Mouse (Mus musculus) natural killer cell, adult 2 months (primary cell): ENCODE data around the gene Tmem92.
"Not testable (repeated sequence)": the region's sequence is repeated elsewhere in the genome, so short reads cannot be mapped to it uniquely, and the experiment has no call there.

Experiments
- DNase-seq, 2 experiments: peaks; one replicate each; pipeline ENCODE4 v3.0.0; 2022; ENCODE audit warnings: low spot score in 2 of 2

Gene Tmem92

DNA sequence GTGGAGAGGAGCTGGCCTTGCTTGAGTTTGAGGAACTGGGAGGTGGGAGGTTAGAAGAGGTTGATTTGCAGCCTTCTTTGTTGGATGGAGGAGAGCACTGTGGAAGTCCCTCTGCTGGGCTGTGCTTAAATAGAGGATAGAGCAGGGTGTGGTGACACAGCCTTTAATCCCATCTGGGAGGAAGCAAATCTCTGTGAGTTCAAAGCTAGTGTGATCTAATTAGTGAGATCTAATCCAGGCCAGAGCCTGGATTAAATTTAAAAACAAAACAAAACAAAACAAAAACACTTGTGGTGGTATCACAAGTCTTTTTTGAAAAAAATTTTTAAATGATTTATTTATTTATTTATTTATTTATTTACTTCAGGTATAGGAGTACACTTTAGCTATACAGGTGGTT, at the start of gene Tmem92:
Tmem92 (minus strand) TSS at position 101 of the 400 bp plus-strand sequence.
- no peak for DNase-seq

DNA sequence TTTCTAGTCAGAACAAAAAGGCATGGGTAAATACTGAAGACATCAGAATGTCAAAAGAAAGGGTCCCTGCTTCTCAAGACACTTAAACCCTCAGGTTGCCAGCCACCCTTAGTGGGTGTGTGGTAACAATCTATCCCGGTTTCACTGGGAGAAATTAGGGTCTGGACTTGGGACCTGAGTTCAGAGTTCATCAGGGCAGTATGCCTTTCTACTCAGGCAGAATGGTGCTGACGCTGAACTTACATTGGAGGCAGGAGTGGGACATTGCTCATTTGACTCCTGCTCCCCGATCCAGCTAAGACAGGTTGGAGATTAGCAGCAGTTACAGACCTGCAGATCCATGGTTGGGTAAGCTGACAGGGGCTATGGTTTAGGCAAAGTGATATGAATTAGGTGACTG, 46.5 kb upstream of the Tmem92 start:
- no peak for DNase-seq

DNA sequence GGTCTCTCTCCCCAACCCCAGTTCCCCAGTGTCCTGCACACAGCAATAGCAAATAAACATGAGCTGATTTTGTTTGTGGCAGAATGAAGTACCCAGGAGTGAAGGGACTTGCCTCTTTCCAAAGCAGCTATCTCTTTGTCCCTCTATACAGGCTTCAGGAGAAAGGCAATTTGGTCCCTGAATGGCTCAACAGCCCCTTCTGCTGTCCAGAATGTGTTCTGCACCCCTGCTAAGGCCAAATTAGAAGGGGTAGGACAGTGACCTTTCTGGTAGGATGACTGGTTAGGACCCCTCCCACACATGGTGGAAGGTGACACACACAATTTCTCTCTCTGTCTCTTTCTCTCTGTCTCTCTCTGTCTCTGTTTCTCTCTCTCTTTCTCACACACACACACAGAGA, 36.9 kb upstream of the Tmem92 start:
- not testable (repeated sequence) for DNase-seq

DNA sequence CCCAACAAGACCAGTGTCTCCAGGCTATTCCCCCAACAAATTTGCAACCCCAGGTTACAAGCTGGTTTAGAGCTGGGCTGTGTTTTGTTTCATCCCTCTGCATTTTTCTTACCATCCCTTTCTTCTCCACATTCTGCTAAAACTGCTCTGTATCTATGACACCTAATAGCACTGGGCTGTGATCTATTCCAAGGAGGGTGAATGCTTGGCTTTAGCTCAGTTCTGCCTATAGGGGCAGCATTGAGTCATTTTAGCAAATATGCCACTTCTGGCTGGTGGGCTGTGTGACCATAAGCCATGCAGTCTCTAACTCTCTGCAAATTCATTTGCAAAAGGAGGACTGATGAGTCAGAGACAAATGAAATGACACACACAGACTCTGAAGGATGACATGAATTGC, 36.4 kb upstream of the Tmem92 start:
- DNase-seq = not testable (repeated sequence)

DNA sequence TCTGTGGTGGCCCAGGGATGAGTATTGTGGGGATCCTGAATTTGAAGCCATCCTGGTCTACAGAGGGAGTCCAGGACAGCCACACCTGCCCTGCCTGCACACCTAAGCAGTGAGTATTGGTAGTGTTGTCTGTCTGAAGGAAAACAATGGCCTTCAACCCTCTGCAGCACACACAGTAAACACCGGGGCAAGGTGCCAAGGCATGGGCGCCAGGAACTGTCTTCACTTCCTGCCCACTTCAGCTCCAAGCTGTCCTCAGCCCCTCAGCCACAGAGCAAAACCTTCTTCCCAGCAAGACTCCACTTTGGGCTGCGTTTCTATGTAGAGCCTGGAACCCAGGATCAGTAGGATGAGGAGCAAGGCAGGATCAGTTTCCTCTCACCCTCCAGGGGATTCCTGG, 29.0 kb upstream of the Tmem92 start:
- DNase-seq = not testable (repeated sequence)

DNA sequence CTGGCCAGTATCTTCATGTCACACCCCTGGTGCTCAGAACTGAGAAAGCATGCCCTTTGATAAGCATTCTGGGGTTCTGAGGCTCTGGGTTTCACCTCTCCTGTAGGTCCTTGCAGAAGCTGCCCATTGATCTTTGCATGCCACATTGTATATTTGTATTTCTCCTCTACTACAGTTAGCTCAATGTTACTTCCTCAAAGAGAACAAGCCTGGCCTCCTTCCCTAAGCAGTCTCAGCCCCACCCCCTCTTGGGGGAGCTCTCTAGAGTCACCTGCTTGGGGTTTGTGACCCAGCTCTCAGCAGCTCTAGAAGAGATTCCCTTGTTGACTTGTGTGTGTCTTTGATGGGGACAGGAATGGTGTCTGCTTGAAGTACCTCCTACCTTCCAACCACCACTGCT, 9.2 kb upstream of the Tmem92 start:
- DNase-seq = no peak

DNA sequence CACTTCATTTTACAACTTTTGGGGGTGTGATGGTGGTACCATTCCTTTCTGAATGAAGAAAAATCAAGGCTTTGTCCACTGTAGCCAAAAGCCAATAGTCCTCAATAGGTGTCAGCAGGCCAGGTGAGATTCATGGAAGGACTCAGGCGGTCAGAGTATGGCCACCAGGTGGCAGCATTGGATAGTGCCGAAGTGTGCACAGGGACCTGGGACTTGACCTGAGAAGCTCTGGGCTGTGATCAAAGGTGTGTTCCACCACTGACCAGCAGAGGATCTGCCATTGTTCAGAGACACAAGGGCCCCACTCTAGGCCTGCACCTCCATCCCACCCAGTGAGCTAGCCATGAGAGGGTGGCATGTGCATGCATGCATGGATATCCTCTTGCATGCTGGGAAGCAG, 2.7 kb upstream of the Tmem92 start:
- DNase-seq = peak; percentile 22 to 26

DNA sequence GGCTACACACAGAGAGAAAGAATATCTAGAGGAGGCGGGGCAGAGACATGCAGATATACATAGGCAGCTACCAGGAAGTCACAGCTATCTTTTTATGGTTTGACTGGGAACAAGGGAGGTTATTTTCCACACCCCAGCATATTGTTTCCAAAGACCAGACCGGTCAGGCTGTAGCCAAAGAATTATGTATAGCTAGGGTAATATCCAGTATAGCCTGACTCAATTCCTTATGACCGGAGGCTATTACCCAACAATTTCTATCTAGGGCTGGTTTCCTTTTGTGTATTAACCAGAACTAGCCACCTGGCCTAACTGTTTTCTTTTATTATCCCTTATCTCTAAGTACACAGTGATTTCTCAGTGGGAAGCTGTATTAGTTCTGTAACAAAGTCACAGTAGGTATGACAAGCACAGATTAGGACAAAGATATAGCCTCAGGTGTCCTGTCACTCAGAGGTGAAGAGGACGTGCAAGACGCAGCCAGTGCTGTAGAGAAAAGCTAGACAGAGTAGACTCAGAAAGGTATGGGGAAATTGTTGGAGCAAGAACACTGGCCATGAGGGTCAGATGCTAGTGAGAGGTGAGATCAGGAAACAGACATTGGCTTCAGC, 7.5 kb downstream of the Tmem92 start:
- no peak for DNase-seq

DNA sequence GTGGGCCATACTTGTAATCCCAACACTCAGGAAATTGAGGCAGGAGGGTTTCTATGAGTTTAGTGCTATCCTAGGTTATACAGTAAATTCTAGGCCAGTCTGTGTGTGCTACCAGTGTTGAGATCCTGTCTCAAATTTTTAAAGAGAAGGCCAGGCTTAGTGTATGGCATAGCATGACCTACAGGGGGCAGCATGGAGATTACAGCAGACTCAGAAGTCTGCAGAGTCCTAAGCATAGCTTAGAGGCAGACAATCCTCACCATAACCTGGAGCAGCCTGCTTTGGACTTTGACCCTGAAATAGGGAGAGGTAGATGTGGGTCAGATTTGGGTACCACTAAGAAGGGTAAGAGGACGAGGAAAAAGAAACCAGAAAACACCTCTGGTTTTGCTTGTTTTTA, 8.7 kb downstream of the Tmem92 start:
- DNase-seq = no peak

DNA sequence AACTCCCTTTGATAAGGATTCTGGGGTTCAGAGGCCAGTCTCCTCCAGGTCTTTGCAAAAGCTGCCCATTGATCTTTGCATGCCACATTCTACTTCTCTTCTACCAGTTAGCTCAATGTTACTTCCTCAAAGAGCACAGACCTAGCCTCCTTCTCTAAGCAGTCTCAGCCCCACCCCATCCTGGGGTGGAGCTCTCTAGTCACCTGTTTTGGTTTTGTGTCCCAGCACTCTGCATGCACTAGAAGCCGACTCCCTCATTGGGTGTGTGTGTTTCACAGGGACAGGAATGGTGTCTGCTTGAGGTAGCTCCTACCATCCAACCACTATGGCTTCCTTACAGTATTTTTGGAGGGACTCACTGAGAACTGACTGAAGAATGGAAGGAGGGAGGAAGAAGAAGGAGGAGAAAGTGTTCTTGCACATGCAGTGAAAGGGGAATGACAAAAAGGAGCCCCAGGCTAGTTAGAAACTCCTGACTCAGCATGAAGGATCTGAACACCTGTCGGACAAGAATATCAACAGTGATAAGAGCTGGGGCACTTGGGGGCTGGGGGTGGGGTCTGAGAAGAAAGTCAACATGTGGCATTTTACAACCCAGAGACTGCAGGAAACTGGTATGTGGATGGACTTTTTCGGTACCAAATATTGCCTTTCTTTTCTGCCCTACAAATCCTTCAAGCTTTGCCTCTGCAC, 10.0 kb downstream of the Tmem92 start:
- DNase-seq = no peak

DNA sequence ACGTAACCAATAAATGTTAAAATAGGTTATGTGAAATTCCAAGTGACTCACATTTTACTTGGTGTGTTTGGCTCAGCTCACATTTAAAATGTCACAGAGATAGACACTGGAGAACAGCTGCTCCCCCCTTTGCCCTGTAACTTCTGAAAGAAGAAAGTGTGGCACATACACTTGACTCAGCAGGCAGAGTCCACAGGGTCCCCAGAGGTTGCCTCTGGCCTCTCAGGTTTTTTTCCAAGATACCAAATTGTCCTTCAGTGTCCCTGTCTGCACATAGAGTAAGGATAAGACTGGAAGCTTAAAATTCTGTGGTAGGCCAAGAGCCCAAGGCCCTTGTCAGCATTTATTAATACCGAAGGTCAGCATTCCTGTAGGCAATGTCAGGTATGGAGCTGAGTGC, 15.3 kb downstream of the Tmem92 start:
- DNase-seq = no peak

DNA sequence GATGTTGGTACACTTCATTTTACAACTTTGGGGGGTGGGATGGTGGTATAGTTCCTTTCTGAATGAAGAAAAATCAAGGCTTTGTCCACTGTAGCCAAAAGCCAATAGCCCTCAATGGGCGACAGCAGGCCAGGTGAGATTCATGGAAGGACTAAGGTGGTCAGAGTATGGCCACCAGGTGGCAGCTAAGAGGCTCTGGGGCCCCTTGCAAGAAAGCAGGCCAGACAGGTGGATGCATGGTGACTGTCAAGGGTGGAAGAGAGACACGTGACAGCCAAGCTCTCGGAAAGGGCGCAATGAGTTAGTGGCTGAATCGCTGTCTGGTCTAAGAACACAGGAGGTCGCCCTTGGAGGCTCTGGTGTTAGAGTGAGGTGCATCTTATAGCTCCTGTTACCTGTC, 19.7 kb downstream of the Tmem92 start:
- DNase-seq = no peak

DNA sequence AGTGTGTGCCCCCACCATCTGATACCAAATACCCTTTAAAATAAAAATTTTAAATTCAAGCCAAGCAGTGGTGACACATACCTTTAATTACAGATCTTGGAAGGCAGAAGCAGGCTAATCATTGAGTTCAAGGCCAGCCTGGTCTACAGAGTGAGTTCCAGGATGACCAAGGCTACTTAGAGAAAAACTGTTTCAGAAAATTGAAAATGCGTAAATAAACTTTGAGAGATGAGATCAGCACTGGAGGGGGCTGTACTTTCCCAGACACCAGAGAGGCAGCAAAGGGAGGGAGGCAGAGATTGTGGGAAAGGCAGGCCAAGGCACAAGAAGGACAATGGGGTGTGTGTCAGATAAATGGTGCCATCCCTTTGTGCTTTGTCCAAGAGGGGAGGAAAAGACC, 20.2 kb downstream of the Tmem92 start:
- DNase-seq = no peak

DNA sequence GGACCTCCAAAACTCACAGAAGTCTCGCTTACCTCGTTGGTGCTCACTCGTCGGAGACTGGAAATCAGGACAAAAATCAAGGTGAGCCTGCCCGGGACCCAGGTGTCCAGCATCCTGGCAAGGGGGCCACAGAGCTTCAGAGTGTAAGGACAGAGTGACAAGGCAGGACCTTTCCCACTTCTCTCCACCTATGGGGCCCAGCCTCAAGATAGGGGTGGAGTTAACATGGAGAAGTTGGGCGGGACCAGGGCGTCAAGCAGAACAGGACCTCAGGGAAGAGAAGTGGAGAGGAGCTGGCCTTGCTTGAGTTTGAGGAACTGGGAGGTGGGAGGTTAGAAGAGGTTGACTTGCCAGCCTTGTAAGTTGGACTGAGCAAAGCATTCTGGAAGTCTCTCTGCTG, 21.7 kb downstream of the Tmem92 start:
- DNase-seq = no peak

DNA sequence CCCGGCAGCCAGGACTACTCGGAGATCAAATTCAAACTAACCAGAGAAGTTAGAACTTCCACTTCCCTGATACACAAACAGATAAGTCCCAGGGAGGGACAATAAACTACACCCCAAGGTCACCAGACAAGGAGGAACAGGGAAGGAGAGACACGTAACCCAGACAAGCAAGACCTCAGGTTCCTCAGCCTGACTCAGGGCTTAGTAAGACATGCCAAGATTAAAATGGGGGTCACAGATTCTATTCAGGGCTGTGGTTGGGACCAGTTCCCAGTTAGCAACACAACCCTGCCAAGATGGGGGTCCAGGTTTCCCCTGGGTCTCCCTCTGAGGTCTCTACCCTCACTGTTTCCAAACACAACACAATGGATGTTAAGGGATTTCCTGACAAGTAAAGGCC, 22.1 kb downstream of the Tmem92 start:
- DNase-seq = no peak

DNA sequence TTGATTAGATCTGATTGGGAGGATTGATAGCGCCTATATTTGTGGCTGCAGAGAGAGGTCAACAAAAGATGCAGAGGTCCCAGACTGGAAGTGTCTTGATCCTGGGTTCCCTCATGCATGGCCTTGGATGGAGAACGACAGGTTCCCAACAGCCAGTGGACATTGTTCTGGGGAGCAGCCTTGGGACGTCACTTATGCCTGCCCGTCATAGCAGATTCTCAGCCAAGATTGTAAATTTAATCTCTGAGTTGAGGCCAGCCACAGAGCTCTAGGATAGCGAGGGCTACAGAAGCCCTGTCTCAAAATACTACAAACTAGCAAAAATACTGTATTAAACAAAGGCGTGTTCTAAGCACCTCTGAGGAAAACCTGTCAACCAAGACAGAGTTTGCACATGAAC, 22.6 kb downstream of the Tmem92 start:
- no peak for DNase-seq

DNA sequence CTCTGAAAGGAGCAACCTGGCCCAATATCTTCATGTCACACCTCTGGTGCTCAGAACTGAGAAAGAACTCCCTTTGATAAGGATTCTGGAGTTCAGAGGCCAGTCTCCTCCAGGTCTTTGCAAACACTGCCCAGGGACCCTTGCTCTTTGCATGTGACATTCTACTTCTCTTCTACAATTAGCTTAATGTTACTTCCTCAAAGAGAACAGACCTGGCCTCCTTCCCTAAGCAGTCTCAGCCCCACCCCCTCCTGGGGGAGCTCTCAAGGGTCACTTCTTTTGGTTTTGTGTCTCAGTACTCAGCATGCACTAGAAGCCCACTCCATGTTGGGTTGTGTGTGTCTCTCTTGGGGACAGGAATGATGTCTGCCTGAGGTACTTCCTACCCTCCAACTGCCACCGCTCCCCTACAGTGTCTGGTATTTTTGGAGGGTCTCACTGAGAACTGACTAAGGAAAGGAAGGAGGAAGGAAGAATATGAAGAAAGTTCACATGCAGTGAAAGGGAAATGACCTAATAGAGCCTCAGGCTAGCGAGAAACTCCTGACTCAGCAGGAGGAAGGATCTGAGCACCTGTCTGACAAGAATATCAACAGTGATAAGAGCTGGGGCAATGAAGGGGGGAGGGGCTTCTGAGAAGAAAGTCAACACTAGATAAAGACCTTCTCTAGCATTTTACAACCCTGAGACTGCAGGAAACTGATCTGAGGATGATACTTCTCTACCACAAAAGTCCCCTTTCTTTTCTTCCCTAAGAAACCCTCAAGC, 29.4 kb downstream of the Tmem92 start:
- DNase-seq = no peak

DNA sequence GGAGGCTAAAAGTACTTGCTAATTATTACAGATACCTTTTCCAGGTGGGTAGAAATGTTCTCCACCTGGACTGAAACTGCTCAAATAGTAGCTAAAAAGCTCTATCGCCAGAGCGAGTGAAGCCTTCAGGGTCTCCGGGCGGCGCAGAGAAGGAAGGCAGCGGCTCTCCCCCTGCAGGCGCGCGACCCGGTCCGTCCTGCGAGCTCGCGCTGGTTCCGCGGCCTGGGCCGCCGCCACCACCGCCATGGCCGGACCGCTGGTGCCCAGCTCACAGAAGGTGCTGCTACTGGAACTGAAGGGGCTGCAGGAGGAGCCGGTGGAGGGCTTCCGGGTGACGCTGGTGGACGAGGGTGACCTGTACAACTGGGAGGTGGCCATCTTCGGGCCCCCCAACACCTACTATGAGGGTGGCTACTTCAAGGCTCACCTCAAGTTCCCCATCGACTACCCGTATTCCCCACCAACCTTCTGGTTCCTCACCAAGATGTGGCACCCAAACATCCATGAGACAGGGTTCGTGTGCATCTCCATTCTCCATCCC, 40.7 kb downstream of the Tmem92 start, which contains the start of gene Cdc34b:
Cdc34b (plus strand) TSS at position 51 of the 541 bp plus-strand sequence.
- DNase-seq = no peak

DNA sequence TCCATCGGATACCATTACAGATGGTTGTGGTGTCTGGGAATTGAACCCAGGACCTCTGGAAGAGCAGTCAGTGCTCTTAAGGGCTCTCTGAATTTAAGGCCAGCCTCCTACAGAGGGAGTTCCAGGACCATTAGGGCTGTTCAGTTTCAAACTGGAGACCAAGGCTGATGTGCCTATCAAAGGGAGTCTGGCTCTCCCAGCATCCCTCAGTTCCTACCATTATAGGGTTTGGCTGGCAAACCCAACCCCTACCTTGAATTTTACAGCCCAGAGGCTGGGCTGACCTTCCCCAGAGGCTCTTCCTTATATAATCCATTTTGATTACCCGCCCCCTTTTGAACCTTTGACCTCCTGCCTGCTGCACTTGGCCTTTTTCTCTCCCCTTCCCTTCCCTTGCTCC, 46.8 kb downstream of the Tmem92 start:
- DNase-seq = no peak

DNA sequence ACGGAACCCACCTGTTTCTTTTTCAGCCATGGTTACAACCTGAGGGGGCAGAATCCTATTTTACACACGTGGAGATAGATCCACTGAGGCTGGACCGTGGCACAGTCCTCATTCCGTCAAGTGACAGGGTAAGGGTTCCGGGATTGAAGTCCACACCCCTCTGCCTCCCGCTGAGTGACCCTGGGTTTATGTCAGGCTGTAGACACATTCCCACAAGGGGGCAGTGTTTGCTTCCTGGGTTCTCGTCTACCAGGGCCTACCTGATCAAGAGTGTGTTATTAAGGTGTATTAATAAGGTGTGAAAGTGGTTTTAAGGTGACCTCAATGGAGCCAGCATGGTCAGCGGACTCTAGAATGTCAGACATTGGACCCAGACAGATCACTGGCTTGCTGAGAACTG, 49.7 kb downstream of the Tmem92 start:
- peak in 1 of 2 experiments; percentile 10 for DNase-seq

DNA sequence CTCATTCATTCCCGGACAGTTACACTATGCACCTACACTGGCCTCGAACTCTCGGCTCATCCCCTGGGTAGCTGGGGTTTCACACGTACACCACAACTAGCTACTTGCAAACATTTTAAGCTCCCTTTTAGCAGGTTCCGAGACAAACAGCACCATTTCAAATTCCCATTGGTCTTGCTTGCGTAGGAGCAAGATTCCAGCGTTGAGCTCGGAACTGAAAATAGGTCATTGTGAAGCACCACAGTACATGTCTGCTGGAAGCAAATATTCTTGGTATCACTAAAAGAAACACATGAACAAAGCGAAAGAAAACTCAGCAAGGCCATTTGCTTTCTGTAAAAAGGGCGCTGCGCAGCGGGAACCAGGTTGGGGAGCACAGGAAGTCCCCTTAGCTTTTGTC, 51.3 kb downstream of the Tmem92 start:
- no peak for DNase-seq

DNA sequence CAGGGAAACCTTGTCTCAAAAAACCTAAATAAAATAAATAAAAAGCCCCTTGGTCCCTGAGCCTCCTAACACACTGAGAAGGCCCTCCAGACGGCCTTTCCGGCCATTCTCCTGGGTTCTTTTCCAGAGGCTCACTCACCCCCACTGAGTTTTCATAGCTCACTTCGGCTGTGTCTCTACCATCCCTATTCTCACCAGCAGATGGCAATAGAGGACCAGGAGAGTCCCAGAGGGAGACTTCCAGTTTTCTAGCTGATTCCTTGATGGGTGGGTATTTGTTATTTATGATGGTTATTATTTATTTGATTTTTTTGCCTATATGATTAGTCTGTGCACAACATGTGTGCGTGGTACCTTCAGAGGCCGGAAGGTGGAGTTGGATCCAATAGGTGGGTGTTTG, 52.2 kb downstream of the Tmem92 start:
- DNase-seq = peak; percentile 15 to 45

DNA sequence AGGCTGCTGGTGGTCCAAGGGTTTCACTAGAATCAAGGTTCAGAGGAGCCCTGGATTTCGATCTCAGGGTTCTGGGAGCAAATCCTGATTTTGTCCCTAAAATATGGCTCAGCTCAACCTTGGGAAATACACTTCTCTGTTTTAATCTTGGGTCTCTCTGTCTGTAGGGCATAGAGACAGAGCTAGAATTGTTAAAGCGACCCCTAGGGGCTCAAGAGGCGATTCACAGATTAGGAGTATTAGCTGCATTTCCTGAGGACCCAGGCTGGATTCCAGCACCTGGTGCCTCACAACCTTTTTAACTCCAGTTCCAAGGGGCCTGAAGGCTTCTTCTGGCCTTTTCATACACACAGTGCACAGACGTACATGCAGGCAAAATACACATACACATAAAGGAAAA, 52.9 kb downstream of the Tmem92 start:
- no peak for DNase-seq
